Comparison of ENCODE assay signal across 22 mouse cellular contexts in the genomic region with DNA sequence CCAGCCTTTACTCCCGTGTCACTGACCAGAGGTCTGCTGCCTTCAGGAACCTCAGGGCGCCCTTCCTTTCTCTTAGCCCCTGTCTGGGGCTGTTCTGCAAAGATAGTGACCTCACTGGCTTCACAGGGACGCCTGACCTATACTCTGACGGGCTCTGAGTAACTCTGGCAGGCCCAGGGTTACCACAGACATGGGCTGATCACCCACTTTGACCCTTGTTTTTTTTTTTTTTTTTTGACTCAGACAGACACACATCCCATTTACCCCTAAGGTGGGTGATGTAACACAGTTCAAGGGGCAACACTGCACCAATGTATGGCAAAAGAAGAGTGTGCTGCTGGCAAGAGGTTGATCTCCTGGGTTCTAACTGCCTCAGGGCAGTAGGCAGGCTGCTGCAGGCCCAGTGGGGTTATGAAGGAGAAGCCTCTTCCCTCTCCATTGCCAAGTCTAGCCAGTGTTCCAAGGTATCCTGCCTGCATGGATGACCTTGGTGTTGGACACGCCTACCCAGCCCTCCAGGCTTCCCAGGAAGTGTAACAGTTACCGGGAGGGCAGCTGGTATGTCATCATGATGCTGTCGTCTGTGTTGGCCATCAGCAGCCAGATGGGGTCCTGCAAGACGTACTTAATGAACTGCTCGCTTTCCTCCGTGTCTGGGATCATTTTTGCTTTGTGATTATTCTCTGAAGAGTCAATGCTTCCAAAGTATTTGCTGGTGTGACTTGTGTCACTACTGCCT. TPM values are rescaled to one million over a fixed set of nuclear protein-coding genes. Genes with fewer than 3 reads are reported as not detected.
DNase-seq lines count a peak whose midpoint lies in the region; ATAC-seq and TF ChIP-seq lines count a peak whose summit lies in the region.
"Had no signal": no experiment of that assay in that cellular context is flagged by ENCODE, and none has a peak within 500 bp of the region (broad histone marks: within the 10 kb centered on the region; RNA-seq: fewer than 3 reads in every experiment).

No protein-coding gene starts in this region.

- H3K4me3 ChIP-seq in heart, postnatal 0 days (ENCODE audit: low read depth, low read length) = no peak overlapping the region
- H3K4me3 ChIP-seq in liver, embryonic 14.5 days (ENCODE audit: insufficient read depth in 1 of 2, low read depth in 2 of 2, low read length in 2 of 2) = no peak overlapping the region
- H3K4me3 ChIP-seq: embryonic facial prominence, embryonic 13.5 days; gastrocnemius, adult 2 months; heart, embryonic 13.5 days; limb, embryonic 10.5 days had no signal

- TF ChIP-seq EP300 in heart, postnatal 0 days (IDR thresholded peaks at IDR 0.05; ENCODE audit: low read depth) = no peak
- TF ChIP-seq EP300 in liver, embryonic 14.5 days (IDR thresholded peaks at IDR 0.05; ENCODE audit: low read depth) = no peak

- no peak for DNase-seq in heart, postnatal 0 days (ENCODE audit: low spot score)
- no peak for DNase-seq in heart, postnatal 14 days
- no peak for DNase-seq in liver, embryonic 14.5 days (ENCODE audit: low read depth in 3 of 3, low spot score in 3 of 3)
- DNase-seq in liver = no peak
- peak; percentile 78 to 84 for DNase-seq in adrenal gland, postnatal 36 days
- DNase-seq in right cerebral cortex, adult 18-20 months = no peak
- DNase-seq in cerebellum, adult 18-20 months = no peak
- DNase-seq: cerebellum, adult 11 months; cerebellum, postnatal 14 days; forebrain, postnatal 0 days; gastrocnemius, adult 2 months; heart, postnatal 4 days; kidney, postnatal 4 days; lung, adult 2 months; lung, postnatal 4 days; retina, postnatal 1 day; thymus, postnatal 25 days had no signal

- peaks cover 74% of the 10 kb centered on the region for H3K36me3 ChIP-seq in heart, postnatal 0 days (replicated peaks; ENCODE audit: control insufficient read depth, insufficient read depth, low read length)
- no peaks in the 10 kb centered on the region for H3K36me3 ChIP-seq in liver, embryonic 14.5 days (replicated peaks; ENCODE audit: control insufficient read depth, insufficient read depth, low read depth)
- H3K36me3 ChIP-seq: limb, embryonic 10.5 days had no signal

- no peaks in the 10 kb centered on the region for H3K4me1 ChIP-seq in heart, postnatal 0 days (ENCODE audit: control insufficient read depth, insufficient read depth)
- H3K4me1 ChIP-seq in liver, embryonic 14.5 days (replicated peaks; ENCODE audit: control insufficient read depth in 2 of 2, insufficient read depth in 2 of 2, low read length in 1 of 2) = peaks cover 0 to 6% of the 10 kb centered on the region in 2 experiments; a peak in 1 of 4 replicates

- intact Hi-C loops in heart, postnatal 14 days (cut with DNase I) = no loop called here

- TF ChIP-seq CTCF in heart, postnatal 0 days (IDR thresholded peaks at IDR 0.05; ENCODE audit: low read depth) = no peak
- TF ChIP-seq CTCF in liver, embryonic 14.5 days (IDR thresholded peaks at IDR 0.05; ENCODE audit: low read depth) = no peak

- no peaks in the 10 kb centered on the region for H3K27me3 ChIP-seq in heart, postnatal 0 days (ENCODE audit: control insufficient read depth, insufficient read depth, low read length)
- no peaks in the 10 kb centered on the region for H3K27me3 ChIP-seq in liver, embryonic 14.5 days (ENCODE audit: control insufficient read depth, insufficient read depth, low read length)
- H3K27me3 ChIP-seq: embryonic facial prominence, embryonic 13.5 days; heart, embryonic 13.5 days had no signal

- 66% methylated on average over 10 of the region's 10 CpGs for WGBS in heart, postnatal 0 days
- 56% methylated on average over 10 of the region's 10 CpGs for WGBS in liver, embryonic 14.5 days (ENCODE audit: insufficient replicate concordance)

- H3K9ac ChIP-seq in heart, postnatal 0 days (replicated peaks; ENCODE audit: low read depth, low read length) = no peak overlapping the region
- no peak overlapping the region for H3K9ac ChIP-seq in liver, embryonic 14.5 days (replicated peaks)
- H3K9ac ChIP-seq: embryonic facial prominence, embryonic 13.5 days; forebrain, postnatal 0 days; heart, embryonic 13.5 days had no signal

- no peak overlapping the region for H3K4me2 ChIP-seq in heart, postnatal 0 days (ENCODE audit: low read depth, low read length)
- H3K4me2 ChIP-seq in liver, embryonic 14.5 days (ENCODE audit: low read depth) = no peak overlapping the region
- H3K4me2 ChIP-seq: embryonic facial prominence, embryonic 13.5 days; heart, embryonic 13.5 days had no signal

- H3K27ac ChIP-seq in heart, postnatal 0 days (ENCODE audit: low read depth) = no peak overlapping the region
- H3K27ac ChIP-seq in liver, embryonic 14.5 days = no peak overlapping the region
- H3K27ac ChIP-seq: embryonic facial prominence, embryonic 13.5 days; gastrocnemius, adult 2 months; heart, embryonic 13.5 days; limb, embryonic 10.5 days had no signal

- H3K9me3 ChIP-seq in heart, postnatal 0 days (replicated peaks; ENCODE audit: control insufficient read depth, low read length) = no peaks in the 10 kb centered on the region
- no peaks in the 10 kb centered on the region for H3K9me3 ChIP-seq in liver, embryonic 14.5 days (ENCODE audit: control insufficient read depth, low read length)
- H3K9me3 ChIP-seq: embryonic facial prominence, embryonic 13.5 days; G1E; heart, embryonic 13.5 days; limb, embryonic 10.5 days had no signal

- peak; percentile 39; the same call in 1 of the 2 replicates for ATAC-seq in heart, postnatal 0 days (ENCODE audit: insufficient read depth, low read depth)
- ATAC-seq in liver, embryonic 14.5 days (ENCODE audit: insufficient read depth) = peak; percentile 30; the same call in 1 of the 2 replicates
- ATAC-seq: CD4-positive, CD25-positive, alpha-beta regulatory T cell, adult 4 months; forebrain, postnatal 0 days had no signal

RNA-seq across cellular contexts. Expression of gene Hes6, which starts 6.2 kb away (rescaled TPM):
- total RNA-seq in heart, postnatal 0 days (2014; rRNA removed; ENCODE audit: low replicate concordance) = 81.4 and 82.5 TPM in 2 replicates
- 61.0 and 64.3 TPM in 2 replicates for polyA plus RNA-seq in heart, postnatal 0 days (2015; fragmentation: Nextera tagmentation; extraction: Ambion mirVana)
- 10 to 100 TPM; 16.8 to 20.1 TPM for total RNA-seq in heart, postnatal 14 days (2021)
- polyA plus RNA-seq in liver, embryonic 14.5 days (2012; rRNA removed) = 11.2 and 12.9 TPM in 2 replicates
- 14.5 and 15.1 TPM in 2 replicates for polyA plus RNA-seq in liver, embryonic 14.5 days (2014; fragmentation: Nextera tagmentation; extraction: Ambion mirVana)
- total RNA-seq in adrenal gland, postnatal 36 days (2021) = 100 to 1,000 TPM; 274 to 679 TPM

RNA-seq across cellular contexts. Expression of gene Ilkap, which starts 21.4 kb away (rescaled TPM):
- total RNA-seq in heart, postnatal 0 days (2014; rRNA removed; ENCODE audit: low replicate concordance) = 58.1 and 70.5 TPM in 2 replicates
- polyA plus RNA-seq in heart, postnatal 0 days (2015; fragmentation: Nextera tagmentation; extraction: Ambion mirVana) = 71.4 and 75.1 TPM in 2 replicates
- 10 to 100 TPM; 45.4 to 46.7 TPM for total RNA-seq in heart, postnatal 14 days (2021)
- 30.9 and 46.0 TPM in 2 replicates for polyA plus RNA-seq in liver, embryonic 14.5 days (2012; rRNA removed)
- polyA plus RNA-seq in liver, embryonic 14.5 days (2014; fragmentation: Nextera tagmentation; extraction: Ambion mirVana) = 62.1 and 65.8 TPM in 2 replicates
- total RNA-seq in adrenal gland, postnatal 36 days (2021) = 100 to 1,000 TPM in 1 of 2 experiments, 10 to 100 TPM in 1; 97.0 to 132 TPM

RNA-seq across cellular contexts. Expression of gene Per2, which starts 39.1 kb away (rescaled TPM):
- total RNA-seq in heart, postnatal 0 days (2014; rRNA removed; ENCODE audit: low replicate concordance) = 11.1 and 14.0 TPM in 2 replicates
- polyA plus RNA-seq in heart, postnatal 0 days (2015; fragmentation: Nextera tagmentation; extraction: Ambion mirVana) = 2.3 and 3.3 TPM in 2 replicates
- 10 to 100 TPM; 12.3 to 18.9 TPM for total RNA-seq in heart, postnatal 14 days (2021)
- polyA plus RNA-seq in liver, embryonic 14.5 days (2012; rRNA removed) = 3.3 and 3.7 TPM in 2 replicates
- polyA plus RNA-seq in liver, embryonic 14.5 days (2014; fragmentation: Nextera tagmentation; extraction: Ambion mirVana) = 1.6 and 2.2 TPM in 2 replicates
- total RNA-seq in adrenal gland, postnatal 36 days (2021) = 10 to 100 TPM; 37.1 to 84.7 TPM

RNA-seq across cellular contexts. Expression of gene Erfe, which starts 53.8 kb away (rescaled TPM):
- 0.19 and 0.46 TPM in 2 replicates for total RNA-seq in heart, postnatal 0 days (2014; rRNA removed; ENCODE audit: low replicate concordance)
- polyA plus RNA-seq in heart, postnatal 0 days (2015; fragmentation: Nextera tagmentation; extraction: Ambion mirVana) = 0.40 and 0.71 TPM in 2 replicates
- total RNA-seq in heart, postnatal 14 days (2021) = under 1 TPM; 0.15 to 0.41 TPM
- polyA plus RNA-seq in liver, embryonic 14.5 days (2012; rRNA removed) = 2.2 and 2.7 TPM in 2 replicates
- 2.3 and 2.4 TPM in 2 replicates for polyA plus RNA-seq in liver, embryonic 14.5 days (2014; fragmentation: Nextera tagmentation; extraction: Ambion mirVana)
- total RNA-seq in adrenal gland, postnatal 36 days (2021) = 10 to 100 TPM in 1 of 2 experiments, 1 to 10 TPM in 1; 3.8 to 42.2 TPM
- polyA plus RNA-seq: CD4-positive, CD25-positive, alpha-beta regulatory T cell, adult 4 months had no signal

Comparison
In these comparisons a context has a peak if more than half of its experiments do, and no peak if none do; other contexts are left out.
1. DNase-seq: peak in adrenal gland, postnatal 36 days (2 of 2); none in heart, postnatal 0 days (single experiment), heart, postnatal 14 days (0 of 2), liver, embryonic 14.5 days (0 of 3), liver (single experiment), right cerebral cortex, adult 18-20 months (single experiment) and cerebellum, adult 18-20 months (0 of 2).